Mouse (Mus musculus) bone marrow, adult 2 months (tissue): ENCODE data around the gene Col4a1.

Experiments
- CTCF ChIP-seq: fragments of 200-500 bp; IDR thresholded peaks from 2 replicates; pipeline ENCODE4 v1.5.1; 2011; ENCODE audit warnings: low read length, control low read depth; ENCODE audit not compliant: control insufficient read depth, insufficient read depth
- POLR2A ChIP-seq: fragments of 200-500 bp; IDR thresholded peaks from 2 replicates; pipeline ENCODE4 v1.6.1; 2011; ENCODE audit warnings: low read depth, mild to moderate bottlenecking, control low read depth, low read length, borderline replicate concordance; ENCODE audit not compliant: control insufficient read depth

DNA sequence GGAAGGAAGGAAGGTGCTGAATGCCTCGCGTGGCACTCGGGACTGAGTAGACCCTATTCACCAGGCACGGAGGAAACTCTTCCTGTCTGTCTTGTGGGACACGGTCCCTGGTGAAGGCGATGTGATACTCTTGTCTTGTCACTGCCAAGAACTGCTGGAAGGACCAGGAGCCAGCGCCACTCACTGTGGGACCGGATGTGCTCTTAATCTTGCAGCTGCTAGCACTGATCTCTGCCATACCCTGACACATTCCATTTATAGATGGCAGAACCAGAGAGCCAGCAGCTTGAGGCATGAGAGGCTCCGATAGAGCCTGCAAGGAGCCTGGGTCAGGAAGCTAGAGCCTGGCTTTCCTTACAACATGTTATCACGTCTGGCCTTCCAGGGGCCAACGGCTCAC is 36.0 kb upstream of the Col4a1 start:
- TF ChIP-seq CTCF (no peak), POLR2A (no peak)
